Mouse (Mus musculus) ES-Bruce4 (cell line): ENCODE results near the gene Tmppe.

Source experiments
- CTCF ChIP-seq: IDR thresholded peaks from one replicate; pipeline ENCODE4 v1.8.1; 2011; ENCODE audit warnings: low read depth, low read length
- EP300 ChIP-seq: IDR thresholded peaks from 2 replicates; pipeline ENCODE4 v1.6.1; 2011; ENCODE audit warnings: low read depth, low read length; ENCODE audit not compliant: insufficient read depth
- POLR2A ChIP-seq: IDR thresholded peaks from one replicate; pipeline ENCODE4 v1.8.1; 2011; ENCODE audit warnings: low read length; ENCODE audit not compliant: insufficient read depth

GRCm38 (mm10) chr9:114452418-114452817, 51.5 kb downstream of the Tmppe start:
- TF ChIP-seq POLR2A (no peak), CTCF (no peak), EP300 (no peak)
